Mouse (Mus musculus): ENCODE measurements at regions not wholly inside any gene's neighbourhood (a gene's known extent, or its start where the extent isn't known, plus 50 kb on each side); places are given as distances from the start of the nearest gene placed in this dataset.

DNA sequence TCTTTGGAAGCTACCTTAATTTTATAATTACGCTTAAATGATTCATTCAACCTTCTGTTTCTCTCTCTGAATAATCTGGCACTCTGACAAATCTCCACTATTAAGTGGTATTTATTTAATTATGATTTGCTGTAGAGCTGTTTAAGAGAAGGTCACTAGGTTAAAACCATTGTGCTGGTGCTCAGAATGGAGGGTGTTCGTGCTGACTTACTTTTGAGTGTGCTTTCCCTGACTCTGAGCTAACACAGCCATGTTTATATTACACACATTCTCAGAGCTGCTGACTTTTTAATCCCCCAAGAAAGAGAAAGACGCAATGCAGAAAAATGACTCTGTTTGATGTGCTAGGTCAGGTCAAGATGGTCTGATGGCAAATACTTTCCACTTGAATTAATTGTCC, 86.4 kb downstream of the Osr1 start:
- TF ChIP-seq CTCF (IDR thresholded peaks at IDR 0.05; ENCODE audit: insufficient read depth, low read depth, low read length) (no peak), POLR2A (IDR thresholded peaks at IDR 0.05; ENCODE audit: insufficient read depth, low read depth, low read length) (no peak)

Measured in olfactory bulb, adult 2 months (tissue).